In genomic region chr13:55974105-55974504, GRCm38 (mm10) we compare ENCODE assay signal across 12 mouse cellular contexts.
A peak's percentile ranks its signal among the peaks of the same experiment; 100 is the strongest.
DNase-seq lines count a peak whose midpoint lies in the region; ATAC-seq lines count a peak whose summit lies in the region.
"Had no signal": no experiment of that assay in that cellular context is flagged by ENCODE, and none has a peak within 500 bp of the region (broad histone marks: within the 10 kb centered on the region; RNA-seq: fewer than 3 reads in every experiment).

No protein-coding gene starts in this region.

- H3K9ac ChIP-seq in kidney, embryonic 15.5 days: no peak overlapping the region
- H3K9ac ChIP-seq in kidney, embryonic 16.5 days (replicated peaks; ENCODE audit: low read length): no peak overlapping the region
- H3K9ac ChIP-seq in embryonic facial prominence, embryonic 11.5 days (replicated peaks; ENCODE audit: low read length): no peak overlapping the region
- H3K9ac ChIP-seq: heart, embryonic 12.5 days; liver, embryonic 15.5 days had no signal

- peak overlapping the region; percentile 27; the same call in 1 of the 2 replicates for H3K4me2 ChIP-seq in kidney, embryonic 15.5 days
- no peak overlapping the region for H3K4me2 ChIP-seq in kidney, embryonic 16.5 days (replicated peaks; ENCODE audit: low read depth, low read length)
- H3K4me2 ChIP-seq in embryonic facial prominence, embryonic 11.5 days (ENCODE audit: low read depth, low read length): no peak overlapping the region
- H3K4me2 ChIP-seq: heart, embryonic 12.5 days; liver, embryonic 15.5 days had no signal

- H3K27me3 ChIP-seq in kidney, embryonic 15.5 days: peaks cover 22% of the 10 kb centered on the region
- H3K27me3 ChIP-seq in kidney, embryonic 16.5 days (ENCODE audit: insufficient read depth, low read length): no peaks in the 10 kb centered on the region
- no peaks in the 10 kb centered on the region for H3K27me3 ChIP-seq in embryonic facial prominence, embryonic 11.5 days (ENCODE audit: control insufficient read depth, insufficient read depth, low read length)
- H3K27me3 ChIP-seq: heart, embryonic 12.5 days; liver, embryonic 15.5 days had no signal

- H3K36me3 ChIP-seq in kidney, embryonic 15.5 days: no peaks in the 10 kb centered on the region
- no peaks in the 10 kb centered on the region for H3K36me3 ChIP-seq in kidney, embryonic 16.5 days (ENCODE audit: insufficient read depth, low read length)
- H3K36me3 ChIP-seq in embryonic facial prominence, embryonic 11.5 days (replicated peaks; ENCODE audit: control insufficient read depth, insufficient read depth, low read depth, low read length): no peaks in the 10 kb centered on the region
- H3K36me3 ChIP-seq: forebrain, embryonic 10.5 days; heart, embryonic 12.5 days; liver, embryonic 15.5 days had no signal

- 51% methylated on average over 5 of the region's 5 CpGs for WGBS in kidney, embryonic 15.5 days
- WGBS in kidney, embryonic 16.5 days: 48% methylated on average over 5 of the region's 5 CpGs
- WGBS in embryonic facial prominence, embryonic 11.5 days: 60% methylated on average over 5 of the region's 5 CpGs

- no peak for ATAC-seq in kidney, embryonic 15.5 days (replicated peaks; ENCODE audit: low FRiP score)
- no peak for ATAC-seq in kidney, embryonic 16.5 days (ENCODE audit: low FRiP score, low TSS enrichment)
- no peak for ATAC-seq in embryonic facial prominence, embryonic 11.5 days (replicated peaks; ENCODE audit: insufficient number of reproducible peaks, low FRiP score, low TSS enrichment, low read depth)

- H3K9me3 ChIP-seq in kidney, embryonic 15.5 days (replicated peaks): no peaks in the 10 kb centered on the region
- 0 out of 2 replicates have a peak, but pooled peaks cover 6% of the 10 kb centered on the region for H3K9me3 ChIP-seq in kidney, embryonic 16.5 days (ENCODE audit: low read length)
- H3K9me3 ChIP-seq in embryonic facial prominence, embryonic 11.5 days (replicated peaks; ENCODE audit: control insufficient read depth, low read length): no peaks in the 10 kb centered on the region
- H3K9me3 ChIP-seq: forebrain, embryonic 10.5 days; liver, embryonic 15.5 days had no signal

- DNase-seq in thymus, postnatal 4 days: peak; percentile 23
- no peak for DNase-seq in thymus, postnatal 0 days (ENCODE audit: low spot score)
- DNase-seq in embryonic facial prominence, embryonic 11.5 days (ENCODE audit: low spot score): peak; percentile 61
- no peak for DNase-seq in urinary bladder, adult 2 months (ENCODE audit: low spot score)
- DNase-seq in c-Kit-positive CD71-positive TER-119-positive erythroid progenitor cells, embryonic 14.5 days (ENCODE audit: low spot score): no peak
- DNase-seq: cerebellum, adult 9-10 months; spleen, adult 18-20 months had no signal

- no peak overlapping the region for H3K27ac ChIP-seq in kidney, embryonic 15.5 days
- no peak overlapping the region for H3K27ac ChIP-seq in kidney, embryonic 16.5 days (ENCODE audit: low read length)
- H3K27ac ChIP-seq in embryonic facial prominence, embryonic 11.5 days (replicated peaks; ENCODE audit: low read depth, low read length): no peak overlapping the region
- H3K27ac ChIP-seq: forebrain, embryonic 10.5 days; liver, embryonic 15.5 days had no signal

- H3K4me3 ChIP-seq in kidney, embryonic 15.5 days (replicated peaks): no peak overlapping the region
- no peak overlapping the region for H3K4me3 ChIP-seq in kidney, embryonic 16.5 days (ENCODE audit: low read length)
- no peak overlapping the region for H3K4me3 ChIP-seq in embryonic facial prominence, embryonic 11.5 days (ENCODE audit: low read depth, low read length)
- H3K4me3 ChIP-seq: forebrain, embryonic 10.5 days; heart, embryonic 12.5 days; liver, embryonic 15.5 days had no signal

- H3K4me1 ChIP-seq in kidney, embryonic 15.5 days: peaks cover 19% of the 10 kb centered on the region
- H3K4me1 ChIP-seq in kidney, embryonic 16.5 days (ENCODE audit: insufficient read depth, low read length): no peaks in the 10 kb centered on the region
- peaks cover 4% of the 10 kb centered on the region; the same call in 1 of the 2 replicates for H3K4me1 ChIP-seq in embryonic facial prominence, embryonic 11.5 days (ENCODE audit: control insufficient read depth, insufficient read depth, low read length)
- H3K4me1 ChIP-seq: liver, embryonic 15.5 days had no signal

Comparison
In these comparisons a context has a peak if more than half of its experiments do, and no peak if none do; other contexts are left out.
1. DNase-seq: peak in thymus, postnatal 4 days (single experiment) and embryonic facial prominence, embryonic 11.5 days (single experiment); none in thymus, postnatal 0 days (single experiment), urinary bladder, adult 2 months (single experiment) and c-Kit-positive CD71-positive TER-119-positive erythroid progenitor cells, embryonic 14.5 days (single experiment).